Mouse (Mus musculus): Measurements from ENCODE around the gene Stmn1. TPM values are rescaled to one million over a fixed set of nuclear protein-coding genes. Genes with fewer than 3 reads are reported as not detected.

Stmn1 gene
- polyA plus RNA-seq (2014; fragmentation: Illumina TruSeq; extraction: RNeasy Lipid Tissue Mini Kit (QIAGEN cat#74804); ENCODE audit: insufficient read depth, low read depth, low replicate concordance) = 191 TPM

DNA sequence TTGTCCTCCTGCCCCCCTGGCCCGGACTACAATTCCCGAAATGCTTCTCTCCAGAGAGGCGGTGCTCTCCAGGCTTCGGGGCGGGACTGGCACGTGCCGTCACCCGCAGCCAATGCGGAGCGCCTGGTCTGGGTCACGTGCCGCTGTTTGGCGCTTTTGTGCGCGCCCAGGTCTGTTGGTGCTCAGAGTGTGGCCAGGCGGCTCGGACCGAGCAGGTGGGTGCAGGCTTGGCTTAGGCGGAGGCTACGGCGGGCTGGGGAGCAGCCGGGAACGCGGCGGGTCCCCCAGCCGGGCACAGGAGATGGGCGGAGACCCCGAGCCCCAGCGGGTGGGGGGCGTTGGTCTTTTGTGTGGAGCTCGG lies at the start of gene Stmn1:
Gene Stmn1 (plus strand): TSS at position 106 of the 361 bp plus-strand sequence.

DNA sequence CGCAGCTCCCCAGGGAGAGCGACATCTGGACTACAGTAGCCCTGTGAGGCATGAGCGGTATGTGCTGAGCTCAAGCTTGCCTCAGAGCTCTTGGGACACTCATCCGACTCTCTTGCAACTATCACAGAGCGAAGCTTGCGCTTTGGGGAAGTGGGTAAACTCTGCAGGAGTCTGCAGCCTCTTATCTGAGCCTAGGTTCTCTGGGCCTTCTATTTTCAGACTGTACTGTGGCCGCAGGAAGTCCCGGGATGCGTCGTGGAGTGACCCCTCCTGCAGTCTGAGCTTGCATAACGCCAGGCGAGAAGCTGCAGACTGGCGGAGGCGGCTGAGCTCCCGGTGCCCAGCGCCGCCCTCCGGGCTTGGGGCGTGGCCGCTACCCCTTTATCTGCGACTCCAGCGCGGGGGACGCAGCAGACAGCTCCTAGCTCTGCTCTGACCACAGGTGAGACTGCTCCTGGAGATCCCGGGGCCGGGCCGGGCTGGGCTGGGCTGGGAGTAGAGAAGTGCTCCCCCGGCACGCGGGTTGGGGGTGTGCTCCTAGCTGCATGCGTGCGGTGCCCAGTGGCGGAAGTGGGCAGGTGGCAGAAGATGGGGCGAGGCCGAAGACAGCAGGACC lies 28.6 kb downstream of the Stmn1 start, which contains the start of gene Paqr7:
Gene Paqr7 (plus strand): TSS at position 103 of the 616 bp plus-strand sequence.

GRCm38 (mm10) chr4:134510845-134511411 lies 42.8 kb downstream of the Stmn1 start, which contains the start of gene Aunip:
TSS of gene Aunip (plus strand) at chr4:134510999.

Other genes starting within 250 kb of the Stmn1 start
- gene Catsper4, start 240.9 kb upstream of the Stmn1 start, polyA plus RNA-seq (2014; fragmentation: Illumina TruSeq; extraction: RNeasy Lipid Tissue Mini Kit (QIAGEN cat#74804); ENCODE audit: insufficient read depth, low read depth, low replicate concordance) = not detected
- gene Cnksr1, start 229.9 kb upstream of the Stmn1 start, polyA plus RNA-seq (2014; fragmentation: Illumina TruSeq; extraction: RNeasy Lipid Tissue Mini Kit (QIAGEN cat#74804); ENCODE audit: insufficient read depth, low read depth, low replicate concordance) = 5.7 TPM
- not detected for gene E130218I03Rik, start 224.7 kb upstream of the Stmn1 start, polyA plus RNA-seq (2014; fragmentation: Illumina TruSeq; extraction: RNeasy Lipid Tissue Mini Kit (QIAGEN cat#74804); ENCODE audit: insufficient read depth, low read depth, low replicate concordance)
- gene Zfp593, start 222.7 kb upstream of the Stmn1 start, polyA plus RNA-seq (2014; fragmentation: Illumina TruSeq; extraction: RNeasy Lipid Tissue Mini Kit (QIAGEN cat#74804); ENCODE audit: insufficient read depth, low read depth, low replicate concordance) = 8.1 TPM
- not detected for gene Gm30191, start 221.4 kb upstream of the Stmn1 start, polyA plus RNA-seq (2014; fragmentation: Illumina TruSeq; extraction: RNeasy Lipid Tissue Mini Kit (QIAGEN cat#74804); ENCODE audit: insufficient read depth, low read depth, low replicate concordance)
- 19.9 TPM for gene Grrp1, start 214.2 kb upstream of the Stmn1 start, polyA plus RNA-seq (2014; fragmentation: Illumina TruSeq; extraction: RNeasy Lipid Tissue Mini Kit (QIAGEN cat#74804); ENCODE audit: insufficient read depth, low read depth, low replicate concordance)
- gene Pdik1l, start 180.4 kb upstream of the Stmn1 start, polyA plus RNA-seq (2014; fragmentation: Illumina TruSeq; extraction: RNeasy Lipid Tissue Mini Kit (QIAGEN cat#74804); ENCODE audit: insufficient read depth, low read depth, low replicate concordance) = 3.1 TPM
- 1.6 TPM for gene Trim63, start 153.2 kb upstream of the Stmn1 start, polyA plus RNA-seq (2014; fragmentation: Illumina TruSeq; extraction: RNeasy Lipid Tissue Mini Kit (QIAGEN cat#74804); ENCODE audit: insufficient read depth, low read depth, low replicate concordance)
- 0.42 TPM for gene Slc30a2, start 125.1 kb upstream of the Stmn1 start, polyA plus RNA-seq (2014; fragmentation: Illumina TruSeq; extraction: RNeasy Lipid Tissue Mini Kit (QIAGEN cat#74804); ENCODE audit: insufficient read depth, low read depth, low replicate concordance)
- gene Extl1, start 84.5 kb upstream of the Stmn1 start, polyA plus RNA-seq (2014; fragmentation: Illumina TruSeq; extraction: RNeasy Lipid Tissue Mini Kit (QIAGEN cat#74804); ENCODE audit: insufficient read depth, low read depth, low replicate concordance) = 0.71 TPM
- gene Pafah2, start 72.0 kb upstream of the Stmn1 start, polyA plus RNA-seq (2014; fragmentation: Illumina TruSeq; extraction: RNeasy Lipid Tissue Mini Kit (QIAGEN cat#74804); ENCODE audit: insufficient read depth, low read depth, low replicate concordance) = 14.1 TPM
- gene Paqr7, start 28.4 kb downstream of the Stmn1 start, polyA plus RNA-seq (2014; fragmentation: Illumina TruSeq; extraction: RNeasy Lipid Tissue Mini Kit (QIAGEN cat#74804); ENCODE audit: insufficient read depth, low read depth, low replicate concordance) = 47.6 TPM
- gene Aunip, start 42.7 kb downstream of the Stmn1 start, polyA plus RNA-seq (2014; fragmentation: Illumina TruSeq; extraction: RNeasy Lipid Tissue Mini Kit (QIAGEN cat#74804); ENCODE audit: insufficient read depth, low read depth, low replicate concordance) = not detected
- 75.8 TPM for gene Mtfr1l, start 67.1 kb downstream of the Stmn1 start, polyA plus RNA-seq (2014; fragmentation: Illumina TruSeq; extraction: RNeasy Lipid Tissue Mini Kit (QIAGEN cat#74804); ENCODE audit: insufficient read depth, low read depth, low replicate concordance)
- 18.5 TPM for gene Selenon, start 83.8 kb downstream of the Stmn1 start, polyA plus RNA-seq (2014; fragmentation: Illumina TruSeq; extraction: RNeasy Lipid Tissue Mini Kit (QIAGEN cat#74804); ENCODE audit: insufficient read depth, low read depth, low replicate concordance)
- gene Man1c1, start 236.0 kb downstream of the Stmn1 start, polyA plus RNA-seq (2014; fragmentation: Illumina TruSeq; extraction: RNeasy Lipid Tissue Mini Kit (QIAGEN cat#74804); ENCODE audit: insufficient read depth, low read depth, low replicate concordance) = 7.4 TPM